Mouse (Mus musculus): ENCODE data around the gene Mup3. TPM values are rescaled to one million over a fixed set of nuclear protein-coding genes. Genes with fewer than 3 reads are reported as not detected.
"Not testable (repeated sequence)": the region's sequence is repeated elsewhere in the genome, so short reads cannot be mapped to it uniquely, and the experiment has no call there.

The Mup3 gene
- polyA plus RNA-seq (2012; rRNA removed) = not detected in 2 replicates

- no peaks in the 10 kb centered on the region for H3K4me1 ChIP-seq (ENCODE audit: control insufficient read depth, insufficient read depth, low read length)
- no peaks in the 10 kb centered on the region for H3K27me3 ChIP-seq (ENCODE audit: control insufficient read depth, insufficient read depth, low read length)
- no peaks in the 10 kb centered on the region for H3K36me3 ChIP-seq (ENCODE audit: control insufficient read depth, insufficient read depth, low read length)
- TF ChIP-seq CTCF (IDR thresholded peaks at IDR 0.05; ENCODE audit: control insufficient read depth, insufficient read depth, insufficient replicate concordance, low read depth, low read length) (no peak), POLR2A (IDR thresholded peaks at IDR 0.05; ENCODE audit: control insufficient read depth, low read depth, low read length) (no peak)
- H3K27ac ChIP-seq (ENCODE audit: control insufficient read depth, insufficient read depth, low read depth, low read length) = no peak within 1 kb of the TSS
- no peak within 1 kb of the TSS for H3K4me3 ChIP-seq (ENCODE audit: control insufficient read depth, low read depth, low read length)
These were observed at the start of gene Mup3 for GRCm38 (mm10) chr4:62087241-62087640. Mup3 (minus strand) TSS chr4:62087342.

- Histone ChIP-seq H3K27me3 (ENCODE audit: control insufficient read depth, insufficient read depth, low read length) (no peaks in the 10 kb centered on the region), H3K27ac (ENCODE audit: control insufficient read depth, insufficient read depth, low read depth, low read length) (no peak overlapping the region), H3K36me3 (ENCODE audit: control insufficient read depth, insufficient read depth, low read length) (no peaks in the 10 kb centered on the region), H3K4me3 (ENCODE audit: control insufficient read depth, low read depth, low read length) (no peak overlapping the region), H3K4me1 (ENCODE audit: control insufficient read depth, insufficient read depth, low read length) (no peaks in the 10 kb centered on the region)
- TF ChIP-seq CTCF (IDR thresholded peaks at IDR 0.05; ENCODE audit: control insufficient read depth, insufficient read depth, insufficient replicate concordance, low read depth, low read length) (no peak), POLR2A (IDR thresholded peaks at IDR 0.05; ENCODE audit: control insufficient read depth, low read depth, low read length) (no peak)
These were observed 46.6 kb upstream of the Mup3 start for GRCm38 (mm10) chr4:62133706-62134105.

- H3K27me3 ChIP-seq (ENCODE audit: control insufficient read depth, insufficient read depth, low read length); H3K36me3 ChIP-seq (ENCODE audit: control insufficient read depth, insufficient read depth, low read length); H3K4me1 ChIP-seq (ENCODE audit: control insufficient read depth, insufficient read depth, low read length); H3K27ac ChIP-seq (ENCODE audit: control insufficient read depth, insufficient read depth, low read depth, low read length); H3K4me3 ChIP-seq (ENCODE audit: control insufficient read depth, low read depth, low read length): not testable (repeated sequence)
These were observed 16.2 kb upstream of the Mup3 start for GRCm38 (mm10) chr4:62103366-62103765.

GRCm38 (mm10) chr4:62087953-62088352 is 811 bp upstream of the Mup3 start:
- Histone ChIP-seq H3K27me3 (ENCODE audit: control insufficient read depth, insufficient read depth, low read length) (no peaks in the 10 kb centered on the region), H3K27ac (ENCODE audit: control insufficient read depth, insufficient read depth, low read depth, low read length) (no peak overlapping the region), H3K36me3 (ENCODE audit: control insufficient read depth, insufficient read depth, low read length) (no peaks in the 10 kb centered on the region), H3K4me3 (ENCODE audit: control insufficient read depth, low read depth, low read length) (no peak overlapping the region), H3K4me1 (ENCODE audit: control insufficient read depth, insufficient read depth, low read length) (no peaks in the 10 kb centered on the region)
- TF ChIP-seq CTCF (IDR thresholded peaks at IDR 0.05; ENCODE audit: control insufficient read depth, insufficient read depth, insufficient replicate concordance, low read depth, low read length) (no peak), POLR2A (IDR thresholded peaks at IDR 0.05; ENCODE audit: control insufficient read depth, low read depth, low read length) (no peak)

- no peak for TF ChIP-seq CTCF (IDR thresholded peaks at IDR 0.05; ENCODE audit: control insufficient read depth, insufficient read depth, insufficient replicate concordance, low read depth, low read length)
- H3K27me3 ChIP-seq (ENCODE audit: control insufficient read depth, insufficient read depth, low read length) = no peaks in the 10 kb centered on the region
- no peak overlapping the region for H3K4me3 ChIP-seq (ENCODE audit: control insufficient read depth, low read depth, low read length)
- H3K4me1 ChIP-seq (ENCODE audit: control insufficient read depth, insufficient read depth, low read length) = no peaks in the 10 kb centered on the region
- H3K36me3 ChIP-seq (ENCODE audit: control insufficient read depth, insufficient read depth, low read length) = no peaks in the 10 kb centered on the region
- no peak overlapping the region for H3K27ac ChIP-seq (ENCODE audit: control insufficient read depth, insufficient read depth, low read depth, low read length)
These were observed 4.4 kb downstream of the Mup3 start for GRCm38 (mm10) chr4:62082755-62083154.

- Histone ChIP-seq H3K4me3 (ENCODE audit: control insufficient read depth, low read depth, low read length) (no peak overlapping the region), H3K27me3 (ENCODE audit: control insufficient read depth, insufficient read depth, low read length) (no peaks in the 10 kb centered on the region), H3K4me1 (ENCODE audit: control insufficient read depth, insufficient read depth, low read length) (no peaks in the 10 kb centered on the region), H3K36me3 (ENCODE audit: control insufficient read depth, insufficient read depth, low read length) (no peaks in the 10 kb centered on the region), H3K27ac (ENCODE audit: control insufficient read depth, insufficient read depth, low read depth, low read length) (no peak overlapping the region)
- TF ChIP-seq POLR2A (IDR thresholded peaks at IDR 0.05; ENCODE audit: control insufficient read depth, low read depth, low read length) (no peak), CTCF (IDR thresholded peaks at IDR 0.05; ENCODE audit: control insufficient read depth, insufficient read depth, insufficient replicate concordance, low read depth, low read length) (no peak)
These were observed 12.0 kb downstream of the Mup3 start for GRCm38 (mm10) chr4:62075126-62075525.

GRCm38 (mm10) chr4:62054780-62055179 is 32.4 kb downstream of the Mup3 start:
- not testable (repeated sequence) for H3K4me1 ChIP-seq (ENCODE audit: control insufficient read depth, insufficient read depth, low read length); H3K36me3 ChIP-seq (ENCODE audit: control insufficient read depth, insufficient read depth, low read length); H3K27me3 ChIP-seq (ENCODE audit: control insufficient read depth, insufficient read depth, low read length); H3K27ac ChIP-seq (ENCODE audit: control insufficient read depth, insufficient read depth, low read depth, low read length); H3K4me3 ChIP-seq (ENCODE audit: control insufficient read depth, low read depth, low read length)

- H3K27ac ChIP-seq (ENCODE audit: control insufficient read depth, insufficient read depth, low read depth, low read length); H3K36me3 ChIP-seq (ENCODE audit: control insufficient read depth, insufficient read depth, low read length); H3K27me3 ChIP-seq (ENCODE audit: control insufficient read depth, insufficient read depth, low read length); H3K4me1 ChIP-seq (ENCODE audit: control insufficient read depth, insufficient read depth, low read length); H3K4me3 ChIP-seq (ENCODE audit: control insufficient read depth, low read depth, low read length): not testable (repeated sequence)
These were observed 33.1 kb downstream of the Mup3 start, which contains the start of gene Mup20 for GRCm38 (mm10) chr4:62054058-62054457. Mup20 (minus strand) TSS chr4:62054158.

Other genes with a start within 250 kb of the Mup3 start
- not detected in 2 replicates for gene Mup20, start 33.2 kb downstream of the Mup3 start, polyA plus RNA-seq (2012; rRNA removed)
- not detected in 2 replicates for gene Mup21, start 63.5 kb upstream of the Mup3 start, polyA plus RNA-seq (2012; rRNA removed)
- gene Zfp37, start 143.7 kb upstream of the Mup3 start, polyA plus RNA-seq (2012; rRNA removed) = 43.6 and 59.1 TPM in 2 replicates
- 35.2 and 35.6 TPM in 2 replicates for gene Slc31a2, start 175.2 kb upstream of the Mup3 start, polyA plus RNA-seq (2012; rRNA removed)